Mouse (Mus musculus) left cerebral cortex, postnatal 36 days (tissue): ENCODE data around the gene Tpmt. TPM values are rescaled to one million over a fixed set of nuclear protein-coding genes. Genes with fewer than 3 reads are reported as not detected.

Experiments
- DNase-seq, 2 experiments: peaks; one replicate each; pipeline ENCODE4 v3.0.0; 2021 to 2022; ENCODE audit warnings: low spot score in 2 of 2, mixed read lengths in 1 of 2
- intact Hi-C: fragments of 180-260 bp; cut with DNase I; formaldehyde crosslinking; loops from one replicate; pipeline ENCODE4 v1.15.1; 2025
- total RNA-seq, 2 experiments: library from RNA; stranded (reverse); gene quantifications; 2 replicates each; pipeline ENCODE4 v1.2.3; 2021

Tpmt gene
- total RNA-seq, 2 experiments from 2014 or later: 9.7 to 10.0 TPM

- no peak for DNase-seq
- intact Hi-C loops: no loop called here
These were observed 54.0 kb downstream of the Tpmt start for GRCm38 (mm10) chr13:46990376-46991011.

- intact Hi-C loops: no loop called here
- no peak for DNase-seq
These were observed 56.6 kb downstream of the Tpmt start for GRCm38 (mm10) chr13:46987941-46988340.

GRCm38 (mm10) chr13:46986208-46986607, 58.3 kb downstream of the Tpmt start:
- DNase-seq: no peak
- intact Hi-C loops: no loop called here

GRCm38 (mm10) chr13:46983878-46984277, 60.7 kb downstream of the Tpmt start:
- no peak for DNase-seq
- intact Hi-C loops: no loop called here

GRCm38 (mm10) chr13:46979836-46980490, 64.6 kb downstream of the Tpmt start:
- intact Hi-C loops: no loop called here
- DNase-seq: no peak

GRCm38 (mm10) chr13:46976532-46976931, 68.0 kb downstream of the Tpmt start:
- no peak for DNase-seq
- intact Hi-C loops: no loop called here

- intact Hi-C loops: no loop called here
- no peak for DNase-seq
These were observed 68.6 kb downstream of the Tpmt start for GRCm38 (mm10) chr13:46975930-46976329.

- no peak for DNase-seq
- intact Hi-C loops: no loop called here
These were observed 69.4 kb downstream of the Tpmt start for GRCm38 (mm10) chr13:46975031-46975551.

Other genes with a start within 250 kb of the Tpmt start
- 10 to 100 TPM; 22.6 to 22.8 TPM for gene Kif13a, start 114.9 kb downstream of the Tpmt start, total RNA-seq
- gene Nhlrc1, start 29.9 kb downstream of the Tpmt start, total RNA-seq: 10 to 100 TPM; 16.0 to 18.2 TPM
- gene Kdm1b, start 1.2 kb downstream of the Tpmt start, total RNA-seq: 1 to 10 TPM; 7.7 to 9.9 TPM
- 10 to 100 TPM; 45.4 to 55.7 TPM for gene Dek, start 61.5 kb upstream of the Tpmt start, total RNA-seq
- gene Rnf144b, start 77.9 kb upstream of the Tpmt start, total RNA-seq: 10 to 100 TPM; 20.2 to 25.2 TPM